Mouse (Mus musculus) c-Kit-positive CD71-negative TER-119-negative erythroid progenitor cells, embryonic 14.5 days (primary cell): ENCODE data around the gene Ctdspl.

Source experiments
- DNase-seq: peaks from one replicate; pipeline ENCODE4 v3.0.0-alpha.2; 2013; ENCODE audit warnings: low read depth

The Ctdspl gene

GRCm38 (mm10) chr9:119029568-119029967, 103.3 kb downstream of the Ctdspl start:
- no peak for DNase-seq

- no peak for DNase-seq
These were observed 104.8 kb downstream of the Ctdspl start for GRCm38 (mm10) chr9:119031038-119031437.

- DNase-seq = no peak
These were observed 105.5 kb downstream of the Ctdspl start for GRCm38 (mm10) chr9:119031772-119032171.

- DNase-seq = no peak
These were observed 106.3 kb downstream of the Ctdspl start for GRCm38 (mm10) chr9:119032538-119032937.

- no peak for DNase-seq
These were observed 107.1 kb downstream of the Ctdspl start for GRCm38 (mm10) chr9:119033111-119033921.

GRCm38 (mm10) chr9:119034069-119034468, 107.8 kb downstream of the Ctdspl start:
- no peak for DNase-seq

GRCm38 (mm10) chr9:119034676-119035665, 108.7 kb downstream of the Ctdspl start:
- no peak for DNase-seq

- no peak for DNase-seq
These were observed 109.6 kb downstream of the Ctdspl start for GRCm38 (mm10) chr9:119035836-119036235.

- no peak for DNase-seq
These were observed 111.0 kb downstream of the Ctdspl start for GRCm38 (mm10) chr9:119037076-119037730.

GRCm38 (mm10) chr9:119038574-119038973, 112.3 kb downstream of the Ctdspl start:
- DNase-seq = no peak

GRCm38 (mm10) chr9:119040101-119040775, 114.0 kb downstream of the Ctdspl start:
- DNase-seq = no peak

GRCm38 (mm10) chr9:119048182-119048903, 122.1 kb downstream of the Ctdspl start:
- DNase-seq = no peak

GRCm38 (mm10) chr9:119051158-119051557, 124.9 kb downstream of the Ctdspl start:
- no peak for DNase-seq

GRCm38 (mm10) chr9:119052154-119052944, 126.1 kb downstream of the Ctdspl start, which contains the start of gene Vill:
TSS of gene Vill (plus strand) at chr9:119052778.
- DNase-seq = no peak

- DNase-seq = no peak
These were observed 127.8 kb downstream of the Ctdspl start for GRCm38 (mm10) chr9:119053964-119054576.

- no peak for DNase-seq
These were observed 129.1 kb downstream of the Ctdspl start for GRCm38 (mm10) chr9:119055336-119055735.

GRCm38 (mm10) chr9:119058245-119058644, 132.0 kb downstream of the Ctdspl start:
- DNase-seq = no peak

- no peak for DNase-seq
These were observed 134.4 kb downstream of the Ctdspl start for GRCm38 (mm10) chr9:119060701-119061100.

GRCm38 (mm10) chr9:119063036-119063644, 136.9 kb downstream of the Ctdspl start:
- DNase-seq = no peak
